Mouse (Mus musculus): ENCODE measurements at regions not wholly inside any gene's neighbourhood (a gene's known extent, or its start where the extent isn't known, plus 50 kb on each side); places are given as distances from the start of the nearest gene placed in this dataset.
A peak's percentile ranks its signal among the peaks of the same experiment; 100 is the strongest.

DNA sequence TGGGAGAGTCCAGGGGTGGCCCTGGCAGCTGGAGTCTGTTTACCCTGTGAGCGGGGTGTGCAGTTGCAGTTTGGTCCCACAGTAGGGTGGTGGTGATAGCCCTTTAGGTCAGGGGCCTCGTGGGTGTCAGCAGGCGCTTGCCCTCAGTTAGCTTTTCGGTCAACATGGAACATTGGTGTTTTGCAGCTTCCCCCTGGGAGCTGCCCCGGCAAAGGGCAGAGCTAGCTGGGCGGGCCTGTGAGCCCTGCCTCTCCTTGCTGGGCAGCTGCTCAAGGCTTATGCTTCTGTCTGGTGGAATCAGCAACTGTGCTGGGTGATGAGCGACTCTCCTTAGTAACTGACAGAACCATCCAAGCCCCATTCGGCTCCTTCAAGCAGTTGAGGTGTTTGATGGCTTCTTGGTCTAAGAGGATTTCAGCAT is 115.7 kb downstream of the Gadd45g start:
- no peak for TF ChIP-seq CTCF (IDR thresholded peaks at IDR 0.05; ENCODE audit: low read depth)
- TF ChIP-seq EP300 (optimal IDR thresholded peaks at IDR 0.05) = no peak
- peaks cover 14% of the 10 kb centered on the region for H3K4me1 ChIP-seq (replicated peaks; ENCODE audit: control insufficient read depth, insufficient read depth)
- peak overlapping the region; percentile 24; the same call in 1 of the 2 replicates for H3K27ac ChIP-seq (replicated peaks)
- H3K36me3 ChIP-seq (ENCODE audit: control insufficient read depth, insufficient read depth, low read length) = no peaks in the 10 kb centered on the region
- ATAC-seq (ENCODE audit: low FRiP score, low TSS enrichment) = peak; percentile 16; the same call in 1 of the 2 replicates
- no peak overlapping the region for H3K9ac ChIP-seq (ENCODE audit: low read length)
- peak; percentile 30 for DNase-seq (ENCODE audit: low spot score)
- H3K4me3 ChIP-seq (ENCODE audit: low read depth, low read length) = no peak overlapping the region
- no peaks in the 10 kb centered on the region for H3K27me3 ChIP-seq (ENCODE audit: control insufficient read depth, insufficient read depth, low read length)
- no peak overlapping the region for H3K4me2 ChIP-seq (replicated peaks; ENCODE audit: low read depth)
- no peaks in the 10 kb centered on the region for H3K9me3 ChIP-seq (ENCODE audit: control insufficient read depth, low read length)
- 49% methylated on average over 8 of the region's 8 CpGs for WGBS

DNA sequence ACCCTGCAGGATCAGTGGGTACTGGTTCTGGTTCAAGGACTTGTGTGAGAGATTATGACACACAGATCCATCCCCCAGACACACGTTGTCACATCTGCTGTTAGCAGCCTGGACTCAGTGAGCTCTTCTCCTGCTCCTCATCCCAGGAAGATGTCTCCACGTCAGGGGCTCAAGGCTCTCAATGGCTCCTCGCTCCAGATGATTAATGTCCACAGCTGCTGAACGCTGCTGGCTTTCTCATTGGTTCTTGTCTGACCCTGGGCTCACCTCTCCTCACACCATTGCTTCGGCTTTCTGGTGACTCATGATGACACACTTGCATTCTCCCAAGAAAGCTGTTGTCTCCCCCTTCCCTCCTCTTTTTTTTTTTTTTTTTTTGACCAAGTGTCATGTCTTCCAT is 116.2 kb downstream of the Gadd45g start:
- H3K36me3 ChIP-seq (ENCODE audit: control insufficient read depth, insufficient read depth, low read length) = no peaks in the 10 kb centered on the region
- peaks cover 15% of the 10 kb centered on the region for H3K4me1 ChIP-seq (replicated peaks; ENCODE audit: control insufficient read depth, insufficient read depth)
- H3K4me3 ChIP-seq (ENCODE audit: low read depth, low read length) = no peak overlapping the region
- H3K27ac ChIP-seq (replicated peaks) = no peak overlapping the region
- DNase-seq (ENCODE audit: low spot score) = no peak
- no peak overlapping the region for H3K9ac ChIP-seq (ENCODE audit: low read length)
- WGBS = 50% methylated on average over 5 of the region's 5 CpGs
- H3K4me2 ChIP-seq (replicated peaks; ENCODE audit: low read depth) = no peak overlapping the region
- H3K27me3 ChIP-seq (ENCODE audit: control insufficient read depth, insufficient read depth, low read length) = no peaks in the 10 kb centered on the region
- no peak for ATAC-seq (ENCODE audit: low FRiP score, low TSS enrichment)
- no peaks in the 10 kb centered on the region for H3K9me3 ChIP-seq (ENCODE audit: control insufficient read depth, low read length)
- TF ChIP-seq CTCF (IDR thresholded peaks at IDR 0.05; ENCODE audit: low read depth) = no peak
- TF ChIP-seq EP300 (optimal IDR thresholded peaks at IDR 0.05) = no peak

GRCm38 (mm10) chr13:51963966-51964365 is 117.5 kb downstream of the Gadd45g start:
- peak overlapping the region; percentile 35; the same call in 1 of the 2 replicates for H3K9ac ChIP-seq (ENCODE audit: low read length)
- H3K9me3 ChIP-seq (ENCODE audit: control insufficient read depth, low read length) = no peaks in the 10 kb centered on the region
- H3K36me3 ChIP-seq (ENCODE audit: control insufficient read depth, insufficient read depth, low read length) = no peaks in the 10 kb centered on the region
- ATAC-seq (ENCODE audit: low FRiP score, low TSS enrichment) (peak; percentile 55; the same call in 1 of the 2 replicates), DNase-seq (ENCODE audit: low spot score) (no peak)
- 66% methylated on average over 6 of the region's 6 CpGs for WGBS
- H3K4me2 ChIP-seq (replicated peaks; ENCODE audit: low read depth) = no peak overlapping the region
- TF ChIP-seq EP300 (optimal IDR thresholded peaks at IDR 0.05) = no peak
- no peak for TF ChIP-seq CTCF (IDR thresholded peaks at IDR 0.05; ENCODE audit: low read depth)
- H3K27ac ChIP-seq (replicated peaks) = peak overlapping the region; percentile 81
- H3K27me3 ChIP-seq (ENCODE audit: control insufficient read depth, insufficient read depth, low read length) = no peaks in the 10 kb centered on the region
- H3K4me1 ChIP-seq (replicated peaks; ENCODE audit: control insufficient read depth, insufficient read depth) = peaks cover 20% of the 10 kb centered on the region
- no peak overlapping the region for H3K4me3 ChIP-seq (ENCODE audit: low read depth, low read length)

GRCm38 (mm10) chr13:51964416-51964815 is 117.9 kb downstream of the Gadd45g start:
- Histone ChIP-seq H3K27me3 (ENCODE audit: control insufficient read depth, insufficient read depth, low read length) (no peaks in the 10 kb centered on the region), H3K36me3 (ENCODE audit: control insufficient read depth, insufficient read depth, low read length) (no peaks in the 10 kb centered on the region), H3K9ac (ENCODE audit: low read length) (peak overlapping the region; percentile 38; the same call in 1 of the 2 replicates), H3K4me2 (replicated peaks; ENCODE audit: low read depth) (no peak overlapping the region), H3K4me1 (replicated peaks; ENCODE audit: control insufficient read depth, insufficient read depth) (peaks cover 20% of the 10 kb centered on the region), H3K4me3 (ENCODE audit: low read depth, low read length) (no peak overlapping the region), H3K27ac (replicated peaks) (peak overlapping the region; percentile 81), H3K9me3 (ENCODE audit: control insufficient read depth, low read length) (no peaks in the 10 kb centered on the region)
- no peak for TF ChIP-seq EP300 (optimal IDR thresholded peaks at IDR 0.05)
- no peak for TF ChIP-seq CTCF (IDR thresholded peaks at IDR 0.05; ENCODE audit: low read depth)
- DNase-seq (ENCODE audit: low spot score) = peak; percentile 71
- ATAC-seq (ENCODE audit: low FRiP score, low TSS enrichment) = peak; percentile 78
- WGBS = 22% methylated on average over 6 of the region's 6 CpGs

- WGBS = 63% methylated on average over 2 of the region's 2 CpGs
- Histone ChIP-seq H3K9ac (ENCODE audit: low read length) (peak overlapping the region; percentile 38; the same call in 1 of the 2 replicates), H3K9me3 (ENCODE audit: control insufficient read depth, low read length) (no peaks in the 10 kb centered on the region), H3K36me3 (ENCODE audit: control insufficient read depth, insufficient read depth, low read length) (no peaks in the 10 kb centered on the region), H3K4me1 (replicated peaks; ENCODE audit: control insufficient read depth, insufficient read depth) (peaks cover 20% of the 10 kb centered on the region), H3K27ac (replicated peaks) (peak overlapping the region; percentile 81), H3K4me3 (ENCODE audit: low read depth, low read length) (no peak overlapping the region), H3K4me2 (replicated peaks; ENCODE audit: low read depth) (no peak overlapping the region), H3K27me3 (ENCODE audit: control insufficient read depth, insufficient read depth, low read length) (no peaks in the 10 kb centered on the region)
- DNase-seq (ENCODE audit: low spot score) (no peak), ATAC-seq (ENCODE audit: low FRiP score, low TSS enrichment) (no peak)
- TF ChIP-seq CTCF (IDR thresholded peaks at IDR 0.05; ENCODE audit: low read depth) = no peak
Measured at GRCm38 (mm10) chr13:51964921-51965320, 118.4 kb downstream of the Gadd45g start.

DNA sequence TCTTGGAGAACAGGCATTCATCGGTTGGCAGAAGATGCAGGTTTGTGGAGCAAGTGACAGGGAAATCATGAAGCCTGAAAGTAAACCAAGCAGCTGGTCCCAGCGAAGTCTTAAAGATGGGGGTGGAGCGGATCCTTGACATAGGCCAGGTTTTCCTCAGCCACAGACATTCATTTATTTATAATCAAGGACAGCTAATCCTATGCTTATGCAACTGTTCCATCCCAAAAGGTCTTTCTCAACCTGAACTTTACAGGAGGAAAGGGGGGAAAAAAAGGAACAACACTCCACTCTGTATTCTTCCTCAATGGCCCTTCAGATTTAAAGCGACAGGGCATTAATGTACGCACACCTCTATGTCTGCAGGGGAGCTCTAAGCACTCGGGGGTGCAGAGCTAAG is 121.6 kb downstream of the Gadd45g start:
- 48% methylated on average over 6 of the region's 6 CpGs for WGBS
- ATAC-seq (ENCODE audit: low FRiP score, low TSS enrichment) (no peak; the same call in 1 of the 2 replicates), DNase-seq (ENCODE audit: low spot score) (no peak)
- Histone ChIP-seq H3K9me3 (ENCODE audit: control insufficient read depth, low read length) (no peaks in the 10 kb centered on the region), H3K27ac (replicated peaks) (peak overlapping the region; percentile 75), H3K9ac (ENCODE audit: low read length) (no peak overlapping the region), H3K36me3 (ENCODE audit: control insufficient read depth, insufficient read depth, low read length) (no peaks in the 10 kb centered on the region), H3K4me3 (ENCODE audit: low read depth, low read length) (no peak overlapping the region), H3K4me2 (replicated peaks; ENCODE audit: low read depth) (no peak overlapping the region), H3K4me1 (replicated peaks; ENCODE audit: control insufficient read depth, insufficient read depth) (peaks cover 18% of the 10 kb centered on the region), H3K27me3 (ENCODE audit: control insufficient read depth, insufficient read depth, low read length) (no peaks in the 10 kb centered on the region)
- no peak for TF ChIP-seq EP300 (optimal IDR thresholded peaks at IDR 0.05)
